Mouse (Mus musculus): Measurements from ENCODE around the gene Lrrc8e.
"Not testable (repeated sequence)": the region's sequence is repeated elsewhere in the genome, so short reads cannot be mapped to it uniquely, and the experiment has no call there.

Gene Lrrc8e

GRCm38 (mm10) chr8:4219617-4220016 lies 7.0 kb upstream of the Lrrc8e start:
- in situ Hi-C loops (cut with MseI, MboI), result no loop called here

GRCm38 (mm10) chr8:4222059-4222458 lies 4.6 kb upstream of the Lrrc8e start:
- in situ Hi-C loops (cut with MseI, MboI), result no loop called here

- in situ Hi-C loops (cut with MseI, MboI), result no loop called here
These were observed 304 bp upstream of the Lrrc8e start for GRCm38 (mm10) chr8:4226323-4226722.

GRCm38 (mm10) chr8:4227919-4228318 lies 1.3 kb downstream of the Lrrc8e start:
- in situ Hi-C loops (cut with MseI, MboI), result no loop called here

GRCm38 (mm10) chr8:4229784-4230183 lies 3.2 kb downstream of the Lrrc8e start:
- in situ Hi-C loops (cut with MseI, MboI), result no loop called here

- in situ Hi-C loops (cut with MseI, MboI), result no loop called here
These were observed 4.2 kb downstream of the Lrrc8e start for GRCm38 (mm10) chr8:4230612-4231351.

GRCm38 (mm10) chr8:4237814-4238433 lies 11.3 kb downstream of the Lrrc8e start:
- in situ Hi-C loops (cut with MseI, MboI), result no loop called here

- in situ Hi-C loops (cut with MseI, MboI), result no loop called here
These were observed 12.0 kb downstream of the Lrrc8e start, which contains the start of the genes Map2k7 and Gm49320 for GRCm38 (mm10) chr8:4238434-4239192. Gene Map2k7 (plus strand): TSS chr8:4238740. Gene Gm49320 (plus strand): TSS chr8:4238865.

- in situ Hi-C loops (cut with MseI, MboI), result no loop called here
These were observed 12.7 kb downstream of the Lrrc8e start for GRCm38 (mm10) chr8:4239193-4239890.

GRCm38 (mm10) chr8:4245061-4245460 lies 18.4 kb downstream of the Lrrc8e start:
- in situ Hi-C loops (cut with MseI, MboI), result no loop called here

GRCm38 (mm10) chr8:4245737-4246136 lies 19.1 kb downstream of the Lrrc8e start:
- in situ Hi-C loops (cut with MseI, MboI), result no loop called here

- in situ Hi-C loops (cut with MseI, MboI), result no loop called here
These were observed 20.6 kb downstream of the Lrrc8e start for GRCm38 (mm10) chr8:4247241-4247640.

- in situ Hi-C loops (cut with MseI, MboI), result no loop called here
These were observed 21.4 kb downstream of the Lrrc8e start, which contains the start of gene Tgfbr3l for GRCm38 (mm10) chr8:4247951-4248540. Gene Tgfbr3l (plus strand): TSS chr8:4248214.

- in situ Hi-C loops (cut with MseI, MboI), result no loop called here
These were observed 22.6 kb downstream of the Lrrc8e start for GRCm38 (mm10) chr8:4249213-4249612.

GRCm38 (mm10) chr8:4250306-4250970 lies 23.8 kb downstream of the Lrrc8e start:
- in situ Hi-C loops (cut with MseI, MboI), result no loop called here

- in situ Hi-C loops (cut with MseI, MboI), result no loop called here
These were observed 25.6 kb downstream of the Lrrc8e start for GRCm38 (mm10) chr8:4252116-4252760.

- in situ Hi-C loops (cut with MseI, MboI), result no loop called here
These were observed 26.6 kb downstream of the Lrrc8e start, which contains the start of gene Snapc2 for GRCm38 (mm10) chr8:4252934-4253841. Gene Snapc2 (plus strand): TSS chr8:4253080.

- in situ Hi-C loops (cut with MseI, MboI), result no loop called here
These were observed 27.4 kb downstream of the Lrrc8e start for GRCm38 (mm10) chr8:4254001-4254400.

GRCm38 (mm10) chr8:4255471-4255870 lies 28.8 kb downstream of the Lrrc8e start:
- in situ Hi-C loops (cut with MseI, MboI), result not testable (repeated sequence)
